Mouse (Mus musculus): ENCODE results near the gene 5031439G07Rik. TPM values are rescaled to one million over a fixed set of nuclear protein-coding genes. Genes with fewer than 3 reads are reported as not detected.

5031439G07Rik gene
- polyA plus RNA-seq, 1 experiment from 2014 or later: 7.1 TPM

DNA sequence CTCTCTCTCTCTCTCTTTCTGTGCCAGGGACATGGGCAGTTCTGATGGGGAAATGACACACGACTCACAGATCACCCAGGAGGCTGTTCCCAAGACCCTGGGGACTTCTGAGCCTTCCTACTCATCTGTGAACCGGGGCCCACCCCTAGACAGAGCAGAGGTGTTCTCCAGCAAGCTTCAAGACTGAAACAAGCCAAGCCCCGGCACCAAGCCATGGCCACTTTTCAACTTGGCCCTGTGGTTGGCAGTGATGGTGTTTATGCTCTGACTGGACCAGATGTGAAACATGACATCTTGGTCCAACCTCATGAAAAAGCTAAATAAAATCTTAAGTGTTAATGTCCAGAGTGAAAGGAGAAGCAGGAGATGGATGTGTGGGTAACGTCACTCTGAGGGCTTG, 33.9 kb upstream of the 5031439G07Rik start:
- Histone ChIP-seq H3K36me3 (ENCODE audit: insufficient read depth, low read length) (no peaks in the 10 kb centered on the region), H3K4me2 (replicated peaks; ENCODE audit: low read depth, low read length) (no peak overlapping the region), H3K27ac (ENCODE audit: low read length) (no peak overlapping the region), H3K9ac (replicated peaks; ENCODE audit: low read length) (no peak overlapping the region), H3K27me3 (ENCODE audit: insufficient read depth, low read length) (peaks cover 2% of the 10 kb centered on the region; the same call in 1 of the 2 replicates), H3K9me3 (ENCODE audit: low read length) (no peaks in the 10 kb centered on the region), H3K4me1 (ENCODE audit: insufficient read depth, low read length) (no peaks in the 10 kb centered on the region), H3K4me3 (ENCODE audit: low read length) (no peak overlapping the region)
- ATAC-seq (ENCODE audit: low FRiP score, low TSS enrichment): no peak
- WGBS: 71% methylated on average over 4 of the region's 4 CpGs

DNA sequence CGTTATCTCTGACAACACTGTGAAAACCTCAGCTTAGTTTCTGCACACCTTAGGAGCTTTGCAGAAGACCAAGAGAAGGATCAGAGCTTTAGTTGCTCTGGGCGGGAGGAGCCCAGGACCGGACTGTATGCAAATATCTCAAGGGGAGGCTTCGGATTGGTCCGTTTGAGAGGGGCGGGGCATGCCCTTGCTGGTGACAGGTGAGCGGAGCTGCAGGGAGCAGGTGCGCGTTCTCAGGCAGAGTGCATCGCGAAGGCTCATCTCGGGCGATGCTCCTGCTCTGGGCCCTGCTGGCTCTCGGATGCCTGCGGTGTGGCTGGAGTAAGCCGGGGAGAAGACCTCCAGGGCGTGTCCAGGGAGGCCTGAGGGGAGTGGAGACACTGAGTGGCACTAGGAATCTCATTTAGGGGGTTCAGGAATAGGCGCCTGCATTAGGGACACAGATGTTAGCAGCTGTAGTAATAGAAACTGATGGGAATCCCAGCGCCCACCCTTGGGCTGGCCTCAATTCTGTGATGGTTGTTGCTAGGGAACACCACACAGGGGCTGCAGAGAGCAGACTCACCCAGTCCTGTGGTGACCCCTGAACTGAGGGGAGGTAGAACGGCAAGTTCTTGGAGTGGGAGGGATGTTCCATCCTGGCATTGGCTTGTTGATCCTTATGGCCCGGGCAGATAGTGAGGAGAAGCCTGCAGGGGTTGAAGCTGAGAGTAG, 28.8 kb upstream of the 5031439G07Rik start, which contains the start of gene Upk3a:
TSS of gene Upk3a (plus strand) at position 191 of the 714 bp plus-strand sequence.
- 6% methylated on average over 21 of the region's 21 CpGs for WGBS

DNA sequence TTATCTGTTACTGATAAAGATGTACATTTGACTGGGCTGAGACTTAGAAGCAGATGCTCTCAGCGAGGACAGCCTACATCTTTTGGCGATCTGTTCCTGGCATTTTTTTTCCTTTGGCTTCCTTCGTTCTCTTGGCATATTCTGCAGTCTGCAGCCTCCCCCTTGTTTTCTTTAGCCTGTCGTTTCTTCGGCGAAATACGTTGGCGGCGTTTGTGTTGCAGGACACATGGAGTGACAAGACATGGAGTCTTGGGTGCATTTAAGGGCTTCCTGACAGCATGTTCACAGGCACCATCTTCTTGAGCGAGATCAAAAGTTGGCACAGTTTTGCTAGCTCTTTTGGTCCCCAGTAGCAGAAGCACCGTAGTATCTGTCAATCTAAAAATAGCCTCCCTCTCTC, 27.4 kb upstream of the 5031439G07Rik start:
- Histone ChIP-seq H3K27ac (ENCODE audit: low read length) (no peak overlapping the region), H3K4me1 (ENCODE audit: insufficient read depth, low read length) (peaks cover 9% of the 10 kb centered on the region), H3K4me2 (replicated peaks; ENCODE audit: low read depth, low read length) (no peak overlapping the region), H3K9me3 (ENCODE audit: low read length) (no peaks in the 10 kb centered on the region), H3K36me3 (ENCODE audit: insufficient read depth, low read length) (no peaks in the 10 kb centered on the region), H3K27me3 (ENCODE audit: insufficient read depth, low read length) (peaks cover 9% of the 10 kb centered on the region), H3K4me3 (ENCODE audit: low read length) (no peak overlapping the region), H3K9ac (replicated peaks; ENCODE audit: low read length) (no peak overlapping the region)
- 81% methylated on average over 11 of the region's 11 CpGs for WGBS
- no peak for ATAC-seq (ENCODE audit: low FRiP score, low TSS enrichment)

More for the DNA sequence above, 28.8 kb upstream of the 5031439G07Rik start, which contains the start of gene Upk3a:
- H3K4me3 ChIP-seq (ENCODE audit: low read length): no peak within 1 kb of the TSS
- peak; percentile 78; the same call in 1 of the 2 replicates for ATAC-seq (ENCODE audit: low FRiP score, low TSS enrichment)
- no peaks in the 10 kb centered on the region for H3K9me3 ChIP-seq (ENCODE audit: low read length)
- H3K9ac ChIP-seq (replicated peaks; ENCODE audit: low read length): no peak within 1 kb of the TSS
- peaks cover 4% of the 10 kb centered on the region for H3K4me1 ChIP-seq (ENCODE audit: insufficient read depth, low read length)
- H3K4me2 ChIP-seq (replicated peaks; ENCODE audit: low read depth, low read length): 0 out of 2 replicates have a peak within 1 kb of the TSS, but pooled peaks have one; percentile 9
- no peak within 1 kb of the TSS for H3K27ac ChIP-seq (ENCODE audit: low read length)
- peaks cover 9% of the 10 kb centered on the region for H3K27me3 ChIP-seq (ENCODE audit: insufficient read depth, low read length)
- H3K36me3 ChIP-seq (ENCODE audit: insufficient read depth, low read length): no peaks in the 10 kb centered on the region

DNA sequence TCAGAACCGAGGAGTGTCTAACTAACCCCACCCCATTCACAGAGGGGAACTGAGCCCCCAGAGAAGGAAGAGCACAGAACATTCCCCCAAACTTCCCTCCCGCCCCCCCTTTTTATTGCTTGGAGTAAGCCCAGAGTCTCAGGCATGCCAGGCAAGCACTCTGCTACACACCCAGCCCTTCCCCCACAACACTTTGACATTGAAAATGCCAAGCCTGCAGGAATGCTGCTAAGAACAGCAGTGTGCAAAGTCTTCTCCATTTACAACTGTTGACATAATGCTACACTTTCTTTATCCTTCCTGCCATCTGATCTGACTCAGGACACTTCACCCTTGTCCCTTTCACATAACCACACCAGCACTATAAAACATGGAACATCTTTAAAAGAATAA, 24.3 kb upstream of the 5031439G07Rik start:
- 29% methylated on average over 2 of the region's 2 CpGs for WGBS
- Histone ChIP-seq H3K4me1 (ENCODE audit: insufficient read depth, low read length) (peaks cover 9% of the 10 kb centered on the region), H3K27ac (ENCODE audit: low read length) (peak overlapping the region; percentile 51), H3K9me3 (ENCODE audit: low read length) (no peaks in the 10 kb centered on the region), H3K36me3 (ENCODE audit: insufficient read depth, low read length) (no peaks in the 10 kb centered on the region), H3K4me3 (ENCODE audit: low read length) (no peak overlapping the region), H3K4me2 (replicated peaks; ENCODE audit: low read depth, low read length) (peak overlapping the region; percentile 22; the same call in 1 of the 2 replicates), H3K9ac (replicated peaks; ENCODE audit: low read length) (peak overlapping the region; percentile 37; the same call in 1 of the 2 replicates), H3K27me3 (ENCODE audit: insufficient read depth, low read length) (peaks cover 9% of the 10 kb centered on the region)
- peak; percentile 57; the same call in 1 of the 2 replicates for ATAC-seq (ENCODE audit: low FRiP score, low TSS enrichment)

DNA sequence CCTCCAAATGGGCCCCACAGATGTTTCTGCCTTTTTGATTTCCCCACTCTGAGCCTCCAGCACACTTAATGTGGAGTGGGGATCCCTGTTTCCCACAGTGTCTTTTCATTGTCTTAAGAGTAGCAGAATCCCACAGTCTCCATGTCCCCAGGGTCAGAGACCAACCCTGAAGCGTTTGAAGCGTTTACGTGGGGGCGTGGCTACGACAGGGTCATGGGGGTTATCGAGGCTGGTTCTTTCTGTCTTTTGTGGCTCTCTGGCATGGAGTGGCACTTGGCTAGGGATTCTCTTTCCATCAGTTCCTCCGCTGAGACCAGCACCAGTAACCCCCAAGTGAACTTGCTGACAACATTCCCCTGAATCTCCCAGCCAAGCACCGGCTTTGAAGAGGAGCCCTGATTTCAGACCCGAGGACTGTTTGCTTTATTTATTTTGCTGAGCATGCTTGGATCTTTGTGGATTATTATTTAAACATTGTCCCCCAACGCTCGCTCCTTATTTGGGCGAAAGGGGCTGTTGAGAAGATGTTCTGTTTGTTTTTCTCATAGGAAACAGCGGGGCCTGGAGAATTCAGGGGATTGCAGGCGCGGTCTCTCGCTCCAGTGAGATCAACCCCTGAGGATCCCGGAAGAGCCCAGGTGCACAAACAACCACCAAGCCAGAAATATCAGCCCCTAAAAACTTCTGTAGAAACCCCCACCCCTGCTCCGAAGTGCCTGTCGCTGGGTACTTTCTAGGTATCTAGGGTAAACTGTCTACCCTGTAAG, 23.7 kb upstream of the 5031439G07Rik start:
- Histone ChIP-seq H3K9me3 (ENCODE audit: low read length) (no peaks in the 10 kb centered on the region), H3K4me3 (ENCODE audit: low read length) (no peak overlapping the region), H3K4me1 (ENCODE audit: insufficient read depth, low read length) (peaks cover 9% of the 10 kb centered on the region), H3K36me3 (ENCODE audit: insufficient read depth, low read length) (no peaks in the 10 kb centered on the region), H3K27ac (ENCODE audit: low read length) (peak overlapping the region; percentile 25), H3K9ac (replicated peaks; ENCODE audit: low read length) (peak overlapping the region; percentile 37; the same call in 1 of the 2 replicates), H3K4me2 (replicated peaks; ENCODE audit: low read depth, low read length) (peak overlapping the region; percentile 22; the same call in 1 of the 2 replicates), H3K27me3 (ENCODE audit: insufficient read depth, low read length) (peaks cover 5% of the 10 kb centered on the region)
- peak; percentile 25; the same call in 1 of the 2 replicates for ATAC-seq (ENCODE audit: low FRiP score, low TSS enrichment)
- 25% methylated on average over 19 of the region's 19 CpGs for WGBS

DNA sequence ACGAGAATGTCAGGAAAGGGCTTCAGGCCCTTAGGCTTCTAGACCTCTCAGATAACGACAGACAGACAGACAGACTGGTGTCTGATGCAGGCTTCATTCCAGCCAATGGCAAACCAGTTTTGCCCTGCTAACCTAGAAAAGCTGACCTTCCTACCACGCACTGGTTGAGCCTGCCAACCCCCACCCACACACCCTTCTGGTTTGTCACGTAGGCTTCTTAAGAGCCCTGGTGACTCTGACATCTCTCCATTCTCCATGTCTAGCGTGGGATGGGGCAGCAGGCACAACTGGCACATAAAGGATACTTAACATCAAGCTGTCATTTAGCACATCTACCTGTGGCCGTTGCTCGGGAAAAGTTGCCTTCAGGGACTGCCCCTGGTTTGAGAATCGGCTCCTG, 21.3 kb upstream of the 5031439G07Rik start:
- no peak overlapping the region for H3K4me3 ChIP-seq (ENCODE audit: low read length)
- no peak overlapping the region for H3K27ac ChIP-seq (ENCODE audit: low read length)
- H3K4me1 ChIP-seq (ENCODE audit: insufficient read depth, low read length): peaks cover 9% of the 10 kb centered on the region
- H3K36me3 ChIP-seq (ENCODE audit: insufficient read depth, low read length): no peaks in the 10 kb centered on the region
- H3K9ac ChIP-seq (replicated peaks; ENCODE audit: low read length): no peak overlapping the region
- 73% methylated on average over 8 of the region's 8 CpGs for WGBS
- no peaks in the 10 kb centered on the region for H3K27me3 ChIP-seq (ENCODE audit: insufficient read depth, low read length)
- no peak overlapping the region for H3K4me2 ChIP-seq (replicated peaks; ENCODE audit: low read depth, low read length)
- no peaks in the 10 kb centered on the region for H3K9me3 ChIP-seq (ENCODE audit: low read length)
- ATAC-seq (ENCODE audit: low FRiP score, low TSS enrichment): no peak

DNA sequence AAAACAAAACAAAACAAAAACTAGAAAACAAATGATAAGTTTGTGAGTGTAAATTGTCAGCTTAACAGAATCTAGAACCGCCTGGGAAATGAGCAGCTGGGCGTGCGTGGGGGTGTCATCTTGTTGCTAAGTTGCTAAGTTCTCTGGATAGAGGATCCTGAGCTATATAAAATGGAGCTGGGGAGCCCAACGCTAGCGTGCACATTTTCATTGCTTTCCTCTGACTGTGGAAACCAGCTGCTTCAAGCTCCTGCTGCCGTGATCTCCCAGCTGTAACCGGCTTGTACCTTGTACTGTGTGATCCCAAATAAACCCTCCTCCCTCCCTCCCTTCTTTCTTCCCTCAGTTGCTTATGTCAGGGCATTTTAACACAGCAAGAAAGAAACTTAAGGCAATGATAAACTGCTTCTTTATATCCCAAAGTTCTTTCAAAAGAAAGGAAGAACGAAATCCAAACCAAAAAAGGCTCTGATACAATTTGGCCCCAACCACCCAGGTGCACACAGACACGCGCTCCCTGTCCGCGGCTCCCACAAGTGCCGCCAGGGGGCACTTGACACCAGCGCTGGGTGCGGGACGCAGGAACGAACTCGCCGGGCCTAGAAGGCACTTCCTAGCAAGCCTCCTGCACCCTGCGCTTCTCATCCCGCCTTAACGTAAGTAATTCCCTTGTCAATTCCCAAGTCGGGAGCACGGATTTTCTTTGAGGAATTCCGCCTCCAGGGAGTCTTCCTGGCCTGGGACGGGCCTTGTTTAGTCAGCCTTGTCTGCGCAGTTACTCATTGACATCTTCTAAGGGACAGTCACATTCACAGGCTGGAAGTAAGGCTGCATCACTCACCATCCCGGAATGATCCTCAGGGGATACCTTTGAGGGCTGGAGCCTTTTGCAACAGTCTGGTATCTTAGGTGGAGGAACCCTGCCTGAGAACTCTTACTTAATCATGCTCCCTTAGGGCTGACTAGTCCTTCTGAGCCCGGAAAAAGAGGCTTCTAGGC, 12.9 kb upstream of the 5031439G07Rik start:
- no peak overlapping the region for H3K27ac ChIP-seq (ENCODE audit: low read length)
- H3K4me1 ChIP-seq (ENCODE audit: insufficient read depth, low read length): no peaks in the 10 kb centered on the region
- no peaks in the 10 kb centered on the region for H3K36me3 ChIP-seq (ENCODE audit: insufficient read depth, low read length)
- ATAC-seq (ENCODE audit: low FRiP score, low TSS enrichment): peak; percentile 82
- H3K4me2 ChIP-seq (replicated peaks; ENCODE audit: low read depth, low read length): peak overlapping the region; percentile 17
- H3K4me3 ChIP-seq (ENCODE audit: low read length): no peak overlapping the region
- no peaks in the 10 kb centered on the region for H3K9me3 ChIP-seq (ENCODE audit: low read length)
- H3K9ac ChIP-seq (replicated peaks; ENCODE audit: low read length): 0 out of 2 replicates have a peak overlapping the region, but pooled peaks have one; percentile 6
- H3K27me3 ChIP-seq (ENCODE audit: insufficient read depth, low read length): no peaks in the 10 kb centered on the region
- WGBS: 16% methylated on average over 29 of the region's 29 CpGs

DNA sequence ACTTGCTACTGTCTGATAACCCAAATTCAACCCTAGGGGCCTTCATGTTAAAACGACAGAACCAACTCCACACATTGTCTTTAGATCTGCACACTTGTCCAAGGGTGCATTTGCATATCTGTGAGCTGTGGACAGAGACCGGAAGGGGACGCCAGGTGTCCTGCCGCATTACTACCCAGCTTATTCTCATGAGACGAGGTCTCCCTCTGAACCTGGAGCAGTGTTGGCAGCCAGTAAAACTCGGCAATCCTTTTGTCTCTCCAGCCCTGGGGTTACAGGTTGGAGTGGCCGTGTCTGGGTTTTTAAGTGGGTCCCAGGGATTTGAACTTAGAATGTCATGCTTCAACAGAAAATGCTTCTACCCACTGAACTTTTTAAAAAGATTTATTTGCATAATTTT, 11.6 kb upstream of the 5031439G07Rik start:
- Histone ChIP-seq H3K9me3 (ENCODE audit: low read length) (no peaks in the 10 kb centered on the region), H3K4me2 (replicated peaks; ENCODE audit: low read depth, low read length) (no peak overlapping the region), H3K9ac (replicated peaks; ENCODE audit: low read length) (no peak overlapping the region), H3K4me1 (ENCODE audit: insufficient read depth, low read length) (no peaks in the 10 kb centered on the region), H3K27ac (ENCODE audit: low read length) (no peak overlapping the region), H3K27me3 (ENCODE audit: insufficient read depth, low read length) (no peaks in the 10 kb centered on the region), H3K4me3 (ENCODE audit: low read length) (no peak overlapping the region), H3K36me3 (ENCODE audit: insufficient read depth, low read length) (no peaks in the 10 kb centered on the region)
- no peak for ATAC-seq (ENCODE audit: low FRiP score, low TSS enrichment)
- WGBS: 72% methylated on average over 7 of the region's 7 CpGs

DNA sequence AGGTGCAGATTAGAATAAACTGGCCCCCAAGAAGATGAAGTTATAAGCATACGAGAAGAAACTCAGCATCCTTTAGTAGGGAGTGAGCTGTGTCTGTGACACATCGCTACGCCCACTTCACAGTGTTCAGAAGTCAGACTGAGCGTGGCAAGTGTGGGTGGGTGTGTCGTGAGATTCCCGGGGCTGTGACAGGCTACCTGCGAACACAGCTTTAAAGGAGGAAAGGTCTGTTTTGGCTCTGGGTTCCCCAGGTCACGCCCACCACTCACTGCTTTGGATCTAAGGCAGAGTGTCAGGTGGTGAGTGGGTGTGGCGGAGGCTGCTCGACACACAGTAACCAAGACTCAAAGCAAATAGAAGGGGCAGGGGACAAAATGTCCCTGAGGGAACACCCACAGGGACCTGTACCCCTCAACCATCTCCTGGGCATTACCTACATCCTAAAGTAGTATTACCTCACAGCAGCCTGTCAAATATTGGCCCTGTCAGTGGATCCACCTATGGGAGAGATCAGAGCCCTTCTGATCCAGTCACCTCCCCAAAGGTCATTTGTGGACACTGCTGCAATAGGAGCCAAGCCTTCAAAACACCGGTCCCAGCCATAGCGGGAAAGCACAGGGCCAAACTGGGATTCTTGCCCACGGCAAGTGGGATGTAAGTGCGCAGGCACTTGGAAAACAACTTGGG, 9.6 kb upstream of the 5031439G07Rik start:
- H3K9me3 ChIP-seq (ENCODE audit: low read length): no peaks in the 10 kb centered on the region
- H3K4me3 ChIP-seq (ENCODE audit: low read length): no peak overlapping the region
- no peaks in the 10 kb centered on the region for H3K4me1 ChIP-seq (ENCODE audit: insufficient read depth, low read length)
- H3K4me2 ChIP-seq (replicated peaks; ENCODE audit: low read depth, low read length): no peak overlapping the region
- ATAC-seq (ENCODE audit: low FRiP score, low TSS enrichment): no peak
- WGBS: 67% methylated on average over 14 of the region's 14 CpGs
- no peaks in the 10 kb centered on the region for H3K36me3 ChIP-seq (ENCODE audit: insufficient read depth, low read length)
- no peak overlapping the region for H3K27ac ChIP-seq (ENCODE audit: low read length)
- no peaks in the 10 kb centered on the region for H3K27me3 ChIP-seq (ENCODE audit: insufficient read depth, low read length)
- no peak overlapping the region for H3K9ac ChIP-seq (replicated peaks; ENCODE audit: low read length)

Data from kidney, embryonic 16.5 days (tissue).